Mouse (Mus musculus): ENCODE results near the gene Ets1. TPM values are rescaled to one million over a fixed set of nuclear protein-coding genes. Genes with fewer than 3 reads are reported as not detected.

Gene Ets1
- total and polyA plus RNA-seq, 3 experiments: 10.0 to 23.5 (median 19.8) TPM

- no peak overlapping the region for H3K27ac ChIP-seq (ENCODE audit: insufficient read depth, low read depth)
Measured at GRCm38 (mm10) chr9:32718868-32719267, 82.8 kb downstream of the Ets1 start.

GRCm38 (mm10) chr9:32719941-32720263 is 83.9 kb downstream of the Ets1 start:
- Histone ChIP-seq H3K4me1 (ENCODE audit: control insufficient read depth in 1 of 2, insufficient read depth in 2 of 2) (peaks cover 9 to 95% of the 10 kb centered on the region in 2 experiments), H3K4me2 (ENCODE audit: insufficient read depth, low read depth, poor library complexity, severe bottlenecking) (peak overlapping the region; percentile 74; the same call in 1 of the 2 replicates), H3K9ac (ENCODE audit: insufficient read depth, low read depth) (no peak overlapping the region), H3K9me3 (replicated peaks; ENCODE audit: low read length) (no peaks in the 10 kb centered on the region), H3K27me3 (replicated peaks) (no peaks in the 10 kb centered on the region), H3K4me3 (replicated peaks in 1 of 3; ENCODE audit: low read depth in 2 of 3, low read length in 2 of 3, poor library complexity in 1 of 3) (no peak overlapping the region), H3K36me3 (replicated peaks in 1 of 2; ENCODE audit: control insufficient read depth in 1 of 2, insufficient read depth in 1 of 2, low read length in 1 of 2) (peaks cover 0 to 30% of the 10 kb centered on the region in 2 experiments), H3K79me2 (replicated peaks; ENCODE audit: control insufficient read depth, extremely low read depth, insufficient read depth, poor library complexity, severe bottlenecking) (no peaks in the 10 kb centered on the region), H3K27ac (ENCODE audit: insufficient read depth, low read depth) (no peak overlapping the region)
- dilution Hi-C loops (cut with MboI; ENCODE audit: extremely low pct_ligation_motif_present, extremely low pct_unique_long_range_greater_than_20kb, low sequenced_read_pairs) (no loop called here), in situ Hi-C loops (cut with MboI; ENCODE audit: low pct_ligation_motif_present, low pct_unique_long_range_greater_than_20kb, low sequenced_read_pairs) (loop anchor here (25.0 kb wide), 1 partner anchor 217 kb away; no protein-coding TSS in a partner anchor)
- no peak for DNase-seq (ENCODE audit: extremely low read depth)
- TF ChIP-seq BHLHE40 (IDR thresholded peaks at IDR 0.05; ENCODE audit: low read depth, low read length) (0 out of 2 replicates have a peak, but pooled peaks have one; percentile 19), MEF2A (IDR thresholded peaks at IDR 0.05; ENCODE audit: borderline replicate concordance, low read depth, low read length) (0 out of 2 replicates have a peak, but pooled peaks have one; percentile 22), IRF4 (IDR thresholded peaks at IDR 0.05; ENCODE audit: low read depth, low read length) (peak; percentile 80; the same call in 1 of the 2 replicates), MAX (IDR thresholded peaks at IDR 0.05; ENCODE audit: low read length) (no peak), CTCF (conservative IDR thresholded peaks at IDR 0.05 in 1 of 2, IDR thresholded peaks at IDR 0.05 in 1 of 2; ENCODE audit: low read depth in 2 of 2, low read length in 2 of 2) (no peak)

More at GRCm38 (mm10) chr9:32718868-32719267, 82.8 kb downstream of the Ets1 start:
- H3K9me3 ChIP-seq (replicated peaks; ENCODE audit: low read length): no peaks in the 10 kb centered on the region
- no peaks in the 10 kb centered on the region for H3K27me3 ChIP-seq (replicated peaks)
- in situ Hi-C loops (cut with MboI; ENCODE audit: low pct_ligation_motif_present, low pct_unique_long_range_greater_than_20kb, low sequenced_read_pairs) (loop anchor here (25.0 kb wide), 1 partner anchor 218 kb away; no protein-coding TSS in a partner anchor), dilution Hi-C loops (cut with MboI; ENCODE audit: extremely low pct_ligation_motif_present, extremely low pct_unique_long_range_greater_than_20kb, low sequenced_read_pairs) (no loop called here)
- DNase-seq (ENCODE audit: extremely low read depth): no peak
- no peak overlapping the region for H3K9ac ChIP-seq (ENCODE audit: insufficient read depth, low read depth)
- H3K36me3 ChIP-seq (replicated peaks in 1 of 2; ENCODE audit: control insufficient read depth in 1 of 2, insufficient read depth in 1 of 2, low read length in 1 of 2): peaks cover 0 to 30% of the 10 kb centered on the region in 2 experiments
- no peaks in the 10 kb centered on the region for H3K79me2 ChIP-seq (replicated peaks; ENCODE audit: control insufficient read depth, extremely low read depth, insufficient read depth, poor library complexity, severe bottlenecking)
- H3K4me1 ChIP-seq (ENCODE audit: control insufficient read depth in 1 of 2, insufficient read depth in 2 of 2): peaks cover 9 to 95% of the 10 kb centered on the region in 2 experiments
- no peak overlapping the region for H3K4me2 ChIP-seq (ENCODE audit: insufficient read depth, low read depth, poor library complexity, severe bottlenecking)
- H3K4me3 ChIP-seq (replicated peaks in 1 of 3; ENCODE audit: low read depth in 2 of 3, low read length in 2 of 3, poor library complexity in 1 of 3): no peak overlapping the region
- no peak for TF ChIP-seq EP300 (IDR thresholded peaks at IDR 0.05; ENCODE audit: low read length)
- TF ChIP-seq TBP (conservative IDR thresholded peaks at IDR 0.05; ENCODE audit: low read depth, low read length): no peak
- no peak for TF ChIP-seq RCOR1 (conservative IDR thresholded peaks at IDR 0.05; ENCODE audit: low read depth, low read length)
- TF ChIP-seq IRF4 (IDR thresholded peaks at IDR 0.05; ENCODE audit: low read depth, low read length): no peak
- TF ChIP-seq CHD1 (IDR thresholded peaks at IDR 0.05; ENCODE audit: low read depth, low read length): no peak
- TF ChIP-seq TCF12 (IDR thresholded peaks at IDR 0.05; ENCODE audit: low read depth, low read length): no peak
- no peak for TF ChIP-seq CHD2 (IDR thresholded peaks at IDR 0.05; ENCODE audit: low read length)
- TF ChIP-seq MAX (IDR thresholded peaks at IDR 0.05; ENCODE audit: low read length): no peak
- no peak for TF ChIP-seq ZMIZ1 (IDR thresholded peaks at IDR 0.05; ENCODE audit: low read depth, low read length)
- no peak for TF ChIP-seq NRF1 (IDR thresholded peaks at IDR 0.05; ENCODE audit: low read depth, low read length)
- TF ChIP-seq POLR2AphosphoS2 (IDR thresholded peaks at IDR 0.05; ENCODE audit: low read depth, low read length): no peak
- no peak for TF ChIP-seq BHLHE40 (IDR thresholded peaks at IDR 0.05; ENCODE audit: low read depth, low read length)
- no peak for TF ChIP-seq RAD21 (IDR thresholded peaks at IDR 0.05; ENCODE audit: low read depth, low read length)
- TF ChIP-seq MAZ (IDR thresholded peaks at IDR 0.05; ENCODE audit: low read depth, low read length): no peak
- no peak for TF ChIP-seq CTCF (conservative IDR thresholded peaks at IDR 0.05 in 1 of 2, IDR thresholded peaks at IDR 0.05 in 1 of 2; ENCODE audit: low read depth in 2 of 2, low read length in 2 of 2)
- TF ChIP-seq PAX5 (IDR thresholded peaks at IDR 0.05; ENCODE audit: low read length): no peak
- TF ChIP-seq ZNF384 (IDR thresholded peaks at IDR 0.05; ENCODE audit: low read depth, low read length): no peak
- TF ChIP-seq E2F4 (IDR thresholded peaks at IDR 0.05; ENCODE audit: insufficient replicate concordance, low read depth, low read length): no peak
- TF ChIP-seq MAFK (IDR thresholded peaks at IDR 0.05; ENCODE audit: insufficient replicate concordance, low read length): no peak
- TF ChIP-seq SIN3A (IDR thresholded peaks at IDR 0.05; ENCODE audit: low read length): no peak

Measured in CH12.LX (cell line).